Mouse (Mus musculus) heart, embryonic 13.5 days (tissue): ENCODE data around the gene Isca1. TPM values are rescaled to one million over a fixed set of nuclear protein-coding genes. Genes with fewer than 3 reads are reported as not detected.
"Not testable (repeated sequence)": the region's sequence is repeated elsewhere in the genome, so short reads cannot be mapped to it uniquely, and the experiment has no call there.

ENCODE experiments used
- ATAC-seq: fragments of 200-750 bp; cut with Nextera tagmentation; 2 replicates; pipeline ENCODE4 v1.8.0; 2017; ENCODE audit warnings: moderate TSS enrichment; ENCODE audit not compliant: insufficient number of reproducible peaks, low FRiP score, low TSS enrichment; ENCODE audit errors: extremely low read depth
- H3K27ac ChIP-seq: fragments of 300-500 bp; sonication (generic); replicated peaks from 2 replicates; pipeline ENCODE4 v1.5.1; 2015; ENCODE audit warnings: moderate library complexity, mild to moderate bottlenecking, inconsistent platforms
- H3K27me3 ChIP-seq: fragments of 300-500 bp; sonication (generic); replicated peaks from 2 replicates; pipeline ENCODE4 v1.6.1; 2015; ENCODE audit warnings: mild to moderate bottlenecking, inconsistent platforms
- H3K36me3 ChIP-seq: fragments of 300-500 bp; sonication (generic); 2 replicates; pipeline ENCODE4 v1.6.1; 2015; ENCODE audit warnings: mild to moderate bottlenecking, inconsistent platforms
- H3K4me1 ChIP-seq: fragments of 300-500 bp; sonication (generic); 2 replicates; pipeline ENCODE4 v1.6.1; 2015; ENCODE audit warnings: inconsistent platforms
- H3K4me2 ChIP-seq: fragments of 300-500 bp; sonication (generic); 2 replicates; pipeline ENCODE4 v1.6.1; 2015; ENCODE audit warnings: inconsistent platforms, mild to moderate bottlenecking, moderate library complexity
- H3K4me3 ChIP-seq: fragments of 300-500 bp; sonication (generic); 2 replicates; pipeline ENCODE4 v1.5.1; 2015; ENCODE audit warnings: moderate library complexity, mild to moderate bottlenecking, inconsistent platforms
- H3K9ac ChIP-seq: fragments of 300-500 bp; sonication (generic); 2 replicates; pipeline ENCODE4 v1.6.1; 2015; ENCODE audit warnings: inconsistent platforms, mild to moderate bottlenecking, moderate library complexity
- H3K9me3 ChIP-seq: fragments of 300-500 bp; sonication (generic); 2 replicates; pipeline ENCODE4 v1.6.1; 2016; ENCODE audit warnings: inconsistent platforms
- WGBS: fragments of 180-500 bp; shearing (Covaris S2); methylation state at CpG from one replicate; pipeline ENCODE4 v1.1.7; 2015; ENCODE audit warnings: mixed read lengths; 5-methylcytosine and 5-hydroxymethylcytosine counted together
- polyA plus RNA-seq: library from polyadenylated mRNA; unstranded; fragments of >200 nt; fragmentation: Nextera tagmentation; extraction: Ambion mirVana; gene quantifications from 2 replicates; pipeline ENCODE4 v1.2.1, GENCODE M21; 2015

Gene Isca1
- polyA plus RNA-seq, 1 experiment from 2014 or later: 169 TPM

- H3K4me1 ChIP-seq: peaks cover 15% of the 10 kb centered on the region
- peak overlapping the region; percentile 37 for H3K4me3 ChIP-seq
- peak overlapping the region; percentile 66 for H3K9ac ChIP-seq
- WGBS: 19% methylated on average over 29 of the region's 29 CpGs
- peaks cover 20% of the 10 kb centered on the region; the same call in 1 of the 2 replicates for H3K27me3 ChIP-seq
- ATAC-seq: no peak
- peak overlapping the region; percentile 65 for H3K4me2 ChIP-seq
- no peaks in the 10 kb centered on the region for H3K36me3 ChIP-seq
- no peaks in the 10 kb centered on the region for H3K9me3 ChIP-seq
- no peak overlapping the region for H3K27ac ChIP-seq
Measured at GRCm38 (mm10) chr13:59726139-59726867, 43.3 kb downstream of the Isca1 start.

GRCm38 (mm10) chr13:59722089-59722488 is 47.5 kb downstream of the Isca1 start:
- not testable (repeated sequence) for H3K27me3 ChIP-seq, ATAC-seq, H3K9me3 ChIP-seq, H3K4me3 ChIP-seq, H3K9ac ChIP-seq, H3K36me3 ChIP-seq, H3K27ac ChIP-seq, H3K4me2 ChIP-seq
- WGBS: 70% methylated on average over 1 of the region's 1 CpGs
- H3K4me1 ChIP-seq: peaks cover 20% of the 10 kb centered on the region

- ATAC-seq: no peak
- no peaks in the 10 kb centered on the region for H3K36me3 ChIP-seq
- H3K27me3 ChIP-seq: peaks cover 3% of the 10 kb centered on the region
- H3K27ac ChIP-seq: peak overlapping the region; percentile 12; the same call in 1 of the 2 replicates
- H3K4me3 ChIP-seq: no peak overlapping the region
- WGBS: 87% methylated on average over 1 of the region's 1 CpGs
- H3K9me3 ChIP-seq: no peaks in the 10 kb centered on the region
- no peak overlapping the region for H3K4me2 ChIP-seq
- H3K4me1 ChIP-seq: peaks cover 11% of the 10 kb centered on the region
- H3K9ac ChIP-seq: no peak overlapping the region
Measured at GRCm38 (mm10) chr13:59719475-59719874, 50.1 kb downstream of the Isca1 start.

GRCm38 (mm10) chr13:59718857-59719440 is 50.7 kb downstream of the Isca1 start:
- H3K4me3 ChIP-seq, H3K27me3 ChIP-seq, H3K9me3 ChIP-seq, H3K9ac ChIP-seq, ATAC-seq, H3K4me2 ChIP-seq, H3K36me3 ChIP-seq: not testable (repeated sequence)
- WGBS: 32% methylated on average over 6 of the region's 6 CpGs
- Histone ChIP-seq H3K27ac (peak overlapping the region; percentile 12; the same call in 1 of the 2 replicates), H3K4me1 (peaks cover 11% of the 10 kb centered on the region)

- WGBS: 36% methylated on average over 3 of the region's 3 CpGs
- Histone ChIP-seq H3K36me3 (no peaks in the 10 kb centered on the region), H3K4me3 (no peak overlapping the region), H3K4me2 (no peak overlapping the region), H3K4me1 (0 out of 2 replicates have a peak, but pooled peaks cover 3% of the 10 kb centered on the region), H3K9me3 (no peaks in the 10 kb centered on the region), H3K27ac (no peak overlapping the region), H3K9ac (no peak overlapping the region), H3K27me3 (peaks cover 18% of the 10 kb centered on the region)
- no peak for ATAC-seq
Measured at GRCm38 (mm10) chr13:59713710-59714109, 55.9 kb downstream of the Isca1 start.

- H3K27me3 ChIP-seq: peaks cover 18% of the 10 kb centered on the region
- 77% methylated on average over 3 of the region's 3 CpGs for WGBS
- not testable (repeated sequence) for H3K9ac ChIP-seq, H3K4me1 ChIP-seq, H3K4me3 ChIP-seq, ATAC-seq, H3K36me3 ChIP-seq, H3K4me2 ChIP-seq, H3K27ac ChIP-seq, H3K9me3 ChIP-seq
Measured at GRCm38 (mm10) chr13:59711984-59712383, 57.6 kb downstream of the Isca1 start, which contains the start of gene Spata31d1b. Gene Spata31d1b, plus strand, starts transcription at chr13:59712284.

- Histone ChIP-seq H3K4me1 (no peaks in the 10 kb centered on the region), H3K9me3 (no peaks in the 10 kb centered on the region), H3K4me3 (no peak within 1 kb of the TSS), H3K36me3 (no peaks in the 10 kb centered on the region), H3K27ac (no peak within 1 kb of the TSS), H3K9ac (no peak within 1 kb of the TSS), H3K27me3 (peaks cover 16% of the 10 kb centered on the region), H3K4me2 (no peak within 1 kb of the TSS)
- no peak for ATAC-seq
- 84% methylated on average over 15 of the region's 15 CpGs for WGBS
Measured at GRCm38 (mm10) chr13:59710230-59710629, 59.4 kb downstream of the Isca1 start, which contains the start of gene Spata31d1a. Gene Spata31d1a, minus strand, starts transcription at chr13:59710330.

Other genes starting within 250 kb of the Isca1 start
- gene Agtpbp1, start 184.6 kb downstream of the Isca1 start, polyA plus RNA-seq: 9.2 and 9.4 TPM in 2 replicates
- 68.5 and 74.1 TPM in 2 replicates for gene Naa35, start 184.6 kb downstream of the Isca1 start, polyA plus RNA-seq
- gene Golm1, start 94.0 kb downstream of the Isca1 start, polyA plus RNA-seq: 44.8 and 51.3 TPM in 2 replicates
- gene 4921517D22Rik, start 75.7 kb downstream of the Isca1 start, polyA plus RNA-seq: not detected in 2 replicates
- gene Spata31d1a, start 59.5 kb downstream of the Isca1 start, polyA plus RNA-seq: not detected in 2 replicates
- not detected in 2 replicates for gene Spata31d1b, start 57.5 kb downstream of the Isca1 start, polyA plus RNA-seq
- gene Spata31d1d, start 38.1 kb downstream of the Isca1 start, polyA plus RNA-seq: not detected in 2 replicates
- gene 1700014D04Rik, start 23.1 kb downstream of the Isca1 start, polyA plus RNA-seq: not detected in 2 replicates
- not detected in 2 replicates for gene Gm49354, start 12.4 kb upstream of the Isca1 start, polyA plus RNA-seq
- gene Tut7, start 53.3 kb upstream of the Isca1 start, polyA plus RNA-seq: 30.6 and 32.7 TPM in 2 replicates